Mouse (Mus musculus) erythroblast, embryonic 14.5 days (primary cell): ENCODE data around the gene Tmem132d. TPM values are rescaled to one million over a fixed set of nuclear protein-coding genes. Genes with fewer than 3 reads are reported as not detected.

Experiments
- H3K27me3 ChIP-seq: 2 replicates; pipeline ENCODE4 v1.6.1; 2012; ENCODE audit warnings: inconsistent platforms; ENCODE audit not compliant: control insufficient read depth
- H3K36me3 ChIP-seq: 2 replicates; pipeline ENCODE4 v1.6.1; 2012; ENCODE audit warnings: mild to moderate bottlenecking, inconsistent platforms; ENCODE audit not compliant: control insufficient read depth
- H3K4me1 ChIP-seq: 2 replicates; pipeline ENCODE4 v1.6.1; 2012; ENCODE audit warnings: inconsistent platforms; ENCODE audit not compliant: control insufficient read depth
- H3K4me3 ChIP-seq: replicated peaks from 2 replicates; pipeline ENCODE3; 2012; ENCODE audit warnings: moderate library complexity, mild to moderate bottlenecking, inconsistent platforms
- H3K9me3 ChIP-seq: 2 replicates; pipeline ENCODE4 v1.6.1; 2012; ENCODE audit warnings: low read length, inconsistent platforms, mixed read lengths; ENCODE audit not compliant: control insufficient read depth
- GATA1 ChIP-seq: IDR thresholded peaks from 2 replicates; pipeline ENCODE4 v1.6.1; 2012; ENCODE audit warnings: low read length, inconsistent platforms, mixed read lengths
- TAL1 ChIP-seq: IDR thresholded peaks from 3 replicates; pipeline ENCODE4 v1.6.1; 2012; ENCODE audit warnings: low read length, inconsistent platforms, mixed read lengths
- polyA plus RNA-seq: library from polyadenylated mRNA; stranded (reverse); fragments of >175 nt; gene quantifications from 2 replicates; pipeline ENCODE4 v1.2.3, GENCODE M21; 2012

Gene Tmem132d
- polyA plus RNA-seq, 1 experiment = not detected

DNA sequence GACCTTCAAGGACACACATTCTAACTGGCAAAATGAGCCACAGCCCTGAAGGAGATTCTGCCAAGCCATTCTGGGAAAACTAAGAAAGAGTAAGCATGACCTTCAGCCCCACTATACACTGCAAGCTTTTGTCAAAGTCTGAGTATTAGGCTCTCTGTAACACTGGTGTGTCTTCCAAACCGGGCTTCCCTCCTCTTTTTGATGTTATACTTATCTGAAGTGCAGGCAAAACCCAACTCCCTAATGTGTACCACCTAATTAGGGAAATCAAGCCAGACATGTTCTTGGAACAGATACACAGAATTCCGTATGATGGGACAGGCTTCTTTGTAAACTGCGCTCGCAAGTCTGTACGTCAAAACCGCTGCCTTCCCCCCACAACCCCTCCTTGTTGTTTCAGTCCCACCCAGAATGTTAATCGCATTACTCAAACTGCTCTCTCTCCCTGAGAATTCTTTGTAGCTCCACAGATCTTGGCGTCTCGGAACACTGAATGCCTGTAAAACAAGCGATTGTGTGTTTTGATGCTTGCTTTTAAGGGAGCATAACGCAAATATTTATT, 14.6 kb downstream of the Tmem132d start:
- H3K4me3 ChIP-seq = no peak overlapping the region
- H3K4me1 ChIP-seq = no peaks in the 10 kb centered on the region
- no peak for TF ChIP-seq TAL1
- TF ChIP-seq GATA1 = no peak
- peaks cover 57% of the 10 kb centered on the region for H3K9me3 ChIP-seq
- no peaks in the 10 kb centered on the region for H3K27me3 ChIP-seq
- no peaks in the 10 kb centered on the region for H3K36me3 ChIP-seq

DNA sequence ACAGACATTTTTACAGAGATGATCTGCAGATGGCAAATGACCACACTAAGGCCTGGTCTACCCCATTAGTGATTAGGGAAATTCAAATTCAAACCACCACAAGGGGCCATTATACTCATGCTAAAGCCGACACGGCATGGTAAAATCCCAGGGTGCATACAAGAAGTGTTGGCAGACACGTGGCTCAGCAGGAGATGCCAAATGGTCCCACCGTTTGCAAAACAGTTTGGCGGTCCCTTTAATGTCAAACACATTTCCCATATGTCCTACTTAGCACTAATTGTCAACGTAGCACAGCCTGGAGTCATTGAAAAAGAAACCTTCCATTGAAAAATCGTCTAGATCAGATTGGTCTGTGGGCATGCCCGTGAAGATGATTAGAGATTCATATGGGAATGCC, 18.8 kb downstream of the Tmem132d start:
- H3K27me3 ChIP-seq = no peaks in the 10 kb centered on the region

DNA sequence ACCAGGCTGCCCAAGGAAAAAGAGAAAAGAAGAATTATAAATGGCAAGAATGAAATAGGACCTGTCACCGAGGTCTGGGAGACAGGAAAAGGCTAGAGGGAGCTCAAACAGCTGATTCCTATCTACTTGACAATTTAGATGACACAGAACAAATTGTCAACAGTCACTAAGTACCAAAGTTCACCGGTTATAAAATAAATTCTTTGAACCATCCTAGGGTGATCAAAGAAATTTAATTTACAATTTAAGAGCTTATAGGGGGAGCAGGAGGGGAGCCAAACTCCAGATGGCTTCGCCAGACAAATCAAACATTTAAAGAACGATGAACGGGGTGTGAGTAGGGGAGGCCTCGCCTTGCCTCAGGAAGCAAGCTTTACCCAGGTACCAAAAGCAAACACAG, 20.6 kb downstream of the Tmem132d start:
- Histone ChIP-seq H3K27me3 (no peaks in the 10 kb centered on the region), H3K4me1 (no peaks in the 10 kb centered on the region), H3K9me3 (peaks cover 56% of the 10 kb centered on the region), H3K4me3 (no peak overlapping the region), H3K36me3 (no peaks in the 10 kb centered on the region)
- no peak for TF ChIP-seq TAL1
- TF ChIP-seq GATA1 = no peak

More for the DNA sequence above, 18.8 kb downstream of the Tmem132d start:
- TF ChIP-seq GATA1 (no peak), TAL1 (no peak)
- Histone ChIP-seq H3K4me1 (no peaks in the 10 kb centered on the region), H3K4me3 (no peak overlapping the region), H3K36me3 (no peaks in the 10 kb centered on the region), H3K9me3 (peaks cover 50% of the 10 kb centered on the region)

DNA sequence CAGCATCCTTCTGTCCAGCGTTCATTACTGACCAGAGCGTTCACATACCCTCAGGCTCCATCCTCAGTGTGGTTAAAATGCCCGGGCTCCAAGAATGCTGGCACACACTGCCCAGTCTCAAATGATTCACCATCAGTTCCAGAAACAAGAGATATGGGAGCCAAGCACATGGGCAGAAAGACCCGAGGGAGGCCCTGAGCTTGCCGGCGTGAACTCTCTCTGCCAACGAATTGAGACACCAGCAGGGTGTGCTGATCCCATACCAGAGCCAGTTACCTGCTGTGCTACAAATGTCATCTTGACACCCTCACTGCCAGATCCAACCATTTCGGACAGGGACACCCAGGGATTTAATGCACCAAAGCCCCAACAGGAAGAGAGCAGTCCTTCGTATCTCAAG, 25.3 kb downstream of the Tmem132d start:
- Histone ChIP-seq H3K9me3 (peaks cover 83% of the 10 kb centered on the region), H3K4me3 (no peak overlapping the region), H3K27me3 (no peaks in the 10 kb centered on the region), H3K4me1 (no peaks in the 10 kb centered on the region), H3K36me3 (no peaks in the 10 kb centered on the region)
- no peak for TF ChIP-seq TAL1
- TF ChIP-seq GATA1 = no peak

DNA sequence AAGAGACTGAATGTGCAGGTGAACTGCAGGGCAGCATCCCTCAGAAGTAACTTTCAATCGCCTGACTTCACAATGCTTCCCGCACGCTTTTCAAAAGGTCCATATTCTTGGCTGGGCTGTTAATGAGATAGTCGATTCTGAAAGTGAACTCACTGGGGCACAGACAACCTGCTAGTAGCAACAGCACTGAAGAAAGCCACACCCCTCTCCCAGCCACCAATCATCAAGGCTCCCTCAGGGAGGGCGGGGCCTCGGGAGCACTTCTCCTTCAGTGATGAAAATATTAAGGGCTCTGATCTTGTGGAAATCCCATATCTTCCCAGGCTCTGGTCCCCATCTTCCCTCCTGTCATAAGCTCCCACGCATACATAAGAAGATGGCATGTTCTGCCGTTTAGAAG, 27.8 kb downstream of the Tmem132d start:
- no peak for TF ChIP-seq GATA1
- no peaks in the 10 kb centered on the region for H3K4me1 ChIP-seq
- H3K27me3 ChIP-seq = no peaks in the 10 kb centered on the region
- H3K36me3 ChIP-seq = no peaks in the 10 kb centered on the region
- H3K9me3 ChIP-seq = peaks cover 91% of the 10 kb centered on the region
- no peak overlapping the region for H3K4me3 ChIP-seq

DNA sequence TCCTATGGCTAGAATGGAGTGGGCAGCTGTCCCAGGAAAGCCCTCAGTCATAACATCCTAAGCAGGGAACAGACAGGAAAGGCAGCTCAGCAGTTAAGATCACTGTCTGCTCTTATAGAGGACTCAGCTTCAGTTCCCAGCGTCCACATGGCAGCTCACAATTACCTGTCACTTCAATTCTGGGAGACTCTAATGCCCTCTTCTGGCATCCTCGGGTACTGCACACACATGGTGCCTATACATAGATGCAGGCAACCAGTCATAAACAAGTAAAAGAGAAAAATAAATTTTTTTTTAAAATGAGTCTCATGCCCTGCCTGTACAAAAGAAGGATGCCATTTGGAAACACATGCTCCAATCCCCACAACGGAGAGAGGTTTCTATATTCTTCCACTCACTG, 28.7 kb downstream of the Tmem132d start:
- no peaks in the 10 kb centered on the region for H3K27me3 ChIP-seq
- H3K9me3 ChIP-seq = peaks cover 90% of the 10 kb centered on the region
- TF ChIP-seq GATA1 (no peak), TAL1 (no peak)
- no peaks in the 10 kb centered on the region for H3K4me1 ChIP-seq
- H3K36me3 ChIP-seq = no peaks in the 10 kb centered on the region
- H3K4me3 ChIP-seq = no peak overlapping the region

DNA sequence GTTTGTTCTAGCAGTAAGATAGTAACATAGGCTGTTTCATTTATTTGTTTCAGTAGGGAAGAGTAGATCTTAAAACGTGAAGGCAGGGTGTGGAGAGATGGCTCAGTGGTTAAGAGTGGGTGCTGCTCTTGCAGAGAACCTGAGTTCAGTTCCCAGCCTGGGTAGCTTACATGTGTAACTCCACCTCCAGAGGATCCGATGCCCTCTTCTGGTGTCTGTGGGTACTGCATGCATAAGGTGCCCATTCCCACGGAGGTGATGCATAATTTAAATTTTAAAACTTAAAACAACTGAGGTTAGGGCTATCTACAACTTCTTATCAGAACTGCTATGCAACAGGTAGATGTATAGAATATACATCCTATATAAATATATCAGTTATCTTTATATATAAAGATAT, 40.5 kb downstream of the Tmem132d start:
- H3K9me3 ChIP-seq = peaks cover 82% of the 10 kb centered on the region
- no peak overlapping the region for H3K4me3 ChIP-seq
- H3K36me3 ChIP-seq = no peaks in the 10 kb centered on the region
- H3K27me3 ChIP-seq = no peaks in the 10 kb centered on the region
- TF ChIP-seq GATA1 = no peak
- no peak for TF ChIP-seq TAL1
- H3K4me1 ChIP-seq = no peaks in the 10 kb centered on the region

DNA sequence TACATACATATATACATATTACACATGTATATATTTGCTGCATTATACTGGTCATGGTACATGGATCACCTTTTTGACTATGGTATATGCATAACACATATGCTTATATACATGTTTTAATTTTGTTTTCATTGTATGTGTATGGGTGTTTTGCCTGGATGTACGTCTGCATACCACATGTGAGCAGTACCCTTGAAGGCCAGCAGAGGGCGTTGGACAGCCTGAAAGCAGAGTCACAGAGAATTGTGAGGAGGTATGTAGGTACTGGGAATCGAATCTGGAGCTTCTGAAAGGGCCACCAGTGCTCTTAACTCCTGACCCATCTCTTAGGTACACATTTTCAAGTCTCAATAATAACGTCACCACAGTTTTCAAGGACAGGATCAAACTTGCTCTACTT, 43.2 kb downstream of the Tmem132d start:
- H3K4me1 ChIP-seq = no peaks in the 10 kb centered on the region
- peaks cover 76% of the 10 kb centered on the region for H3K9me3 ChIP-seq

DNA sequence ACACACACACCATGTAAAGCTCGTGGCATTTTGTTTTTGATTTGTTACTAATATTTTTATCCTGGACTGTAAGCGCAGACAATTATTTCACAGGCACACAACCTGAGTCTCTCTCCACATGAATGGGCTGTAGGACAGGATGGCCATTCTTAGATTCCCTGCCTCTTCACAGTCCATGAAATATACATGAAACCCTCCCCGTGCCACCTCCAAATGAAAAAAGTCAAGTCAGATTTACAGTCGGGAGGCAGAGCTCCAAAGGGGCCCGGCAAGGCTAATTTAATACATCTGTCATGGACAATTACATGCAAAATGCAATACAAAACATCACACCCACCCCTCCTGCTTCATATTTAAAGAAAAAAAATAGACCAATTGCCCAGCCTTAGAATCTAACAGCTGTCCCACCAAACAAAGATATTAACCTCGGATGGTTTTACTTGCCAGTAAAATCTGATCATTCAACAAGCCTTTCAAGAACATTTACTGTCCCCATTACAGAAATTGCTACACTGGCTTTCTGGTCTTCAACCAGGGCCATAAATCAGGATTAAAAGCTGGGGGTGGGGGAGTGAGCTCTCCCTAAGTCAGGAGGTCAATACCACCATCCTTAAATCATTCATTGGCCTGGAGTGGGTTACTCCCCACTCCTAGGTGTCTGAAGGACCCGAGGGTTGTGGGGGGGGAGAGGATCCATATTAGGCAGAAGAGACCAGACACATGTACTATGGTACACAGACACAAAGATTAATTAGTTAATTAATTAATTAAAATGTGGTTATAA, 44.3 kb downstream of the Tmem132d start:
- H3K4me1 ChIP-seq = no peaks in the 10 kb centered on the region
- H3K4me3 ChIP-seq = no peak overlapping the region
- H3K36me3 ChIP-seq = no peaks in the 10 kb centered on the region
- H3K27me3 ChIP-seq = no peaks in the 10 kb centered on the region
- peaks cover 77% of the 10 kb centered on the region for H3K9me3 ChIP-seq
- TF ChIP-seq GATA1 = no peak
- TF ChIP-seq TAL1 = no peak

More for the DNA sequence above, 43.2 kb downstream of the Tmem132d start:
- no peak for TF ChIP-seq TAL1
- no peak for TF ChIP-seq GATA1
- H3K27me3 ChIP-seq = no peaks in the 10 kb centered on the region
- no peak overlapping the region for H3K4me3 ChIP-seq
- H3K36me3 ChIP-seq = no peaks in the 10 kb centered on the region
